Mouse (Mus musculus): ENCODE results near the gene Adam8.

The Adam8 gene

DNA sequence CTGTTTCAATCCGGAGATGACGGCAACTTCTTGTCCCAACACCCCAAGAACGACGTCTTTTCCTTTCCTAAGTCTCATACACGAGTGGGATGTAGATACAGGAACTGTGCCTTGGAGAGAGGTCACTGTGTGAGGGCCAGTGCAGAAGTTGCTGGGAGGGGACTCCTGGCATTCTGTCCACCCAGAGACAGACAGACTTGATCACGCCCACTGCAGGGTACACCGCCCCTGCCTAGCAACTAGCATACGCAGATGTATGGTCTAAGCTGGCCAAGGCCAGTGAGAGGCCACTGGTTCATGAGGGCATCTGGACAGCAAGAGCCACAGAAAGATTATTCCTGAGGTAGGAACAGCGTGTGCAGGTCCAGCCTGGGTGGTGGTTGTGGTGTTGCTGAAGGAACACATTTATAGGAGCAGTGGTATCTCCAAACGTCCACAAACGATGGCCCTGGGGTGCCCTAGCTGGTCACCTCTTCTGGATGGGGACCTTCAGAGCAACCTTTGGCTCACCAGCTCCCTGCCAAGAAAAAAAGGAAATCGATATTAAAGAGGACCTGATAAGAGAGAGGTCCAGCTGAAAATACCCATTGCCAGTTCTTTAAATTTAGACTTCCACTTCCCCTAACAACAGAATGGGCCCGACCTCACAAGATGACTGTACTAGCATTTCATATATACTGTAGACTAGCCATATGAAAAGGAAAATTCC lies 13.2 kb downstream of the Adam8 start:
- no peak for DNase-seq (ENCODE audit: low read depth, low spot score)

DNA sequence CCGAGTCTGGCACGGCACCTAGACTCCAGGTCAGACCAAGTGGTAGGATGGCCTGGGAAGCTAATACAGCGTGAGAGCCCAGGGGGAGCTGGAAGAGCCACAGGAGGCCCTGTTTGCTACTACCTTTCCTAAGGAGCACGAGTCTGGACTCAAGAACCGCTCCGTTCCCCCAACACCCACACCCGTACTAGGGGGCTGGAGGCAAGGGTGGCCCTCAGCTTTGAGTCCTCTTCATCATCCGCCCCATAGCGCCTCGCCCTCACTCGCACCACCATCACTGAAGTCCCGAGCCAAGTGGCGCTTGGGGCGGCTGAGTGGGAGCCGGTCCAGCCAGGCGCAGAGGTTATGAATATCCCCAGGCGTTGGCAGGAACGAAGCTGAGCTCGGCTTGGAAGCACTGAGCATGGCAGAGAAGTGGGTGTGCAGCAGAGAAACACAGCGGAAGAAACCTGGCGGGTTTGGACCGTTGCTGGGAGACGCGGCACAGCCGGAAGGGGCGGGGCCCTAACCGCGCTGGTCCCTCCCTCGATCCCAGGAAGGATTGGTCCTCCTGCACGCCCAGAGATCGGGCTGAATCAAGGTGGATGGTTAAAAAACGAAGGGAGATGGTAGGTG lies 14.0 kb downstream of the Adam8 start, which contains the start of gene 6430531B16Rik:
6430531B16Rik (minus strand) TSS at position 478 of the 615 bp plus-strand sequence.
- peak; percentile 79 for DNase-seq (ENCODE audit: low read depth, low spot score)

DNA sequence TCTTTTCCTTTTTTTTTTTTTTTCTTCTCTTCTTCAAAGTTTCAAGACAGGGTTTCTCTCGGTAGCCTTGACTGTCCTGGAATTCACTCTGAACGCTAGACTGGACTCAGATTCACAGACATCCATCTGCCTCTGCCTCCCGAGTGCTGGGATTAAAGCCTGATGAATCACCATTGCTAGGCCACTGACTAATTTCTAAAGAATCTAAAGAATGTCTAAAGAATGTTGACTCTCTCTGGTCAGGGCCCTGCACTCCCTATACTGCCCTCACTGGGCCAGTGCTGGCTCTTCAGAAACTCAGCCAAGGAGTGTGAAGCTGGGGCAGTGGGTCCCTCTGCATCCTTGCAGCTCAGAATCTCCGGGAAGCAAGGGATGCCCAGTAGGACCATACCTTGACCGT lies 16.9 kb downstream of the Adam8 start:
- DNase-seq (ENCODE audit: low read depth, low spot score) = no peak

DNA sequence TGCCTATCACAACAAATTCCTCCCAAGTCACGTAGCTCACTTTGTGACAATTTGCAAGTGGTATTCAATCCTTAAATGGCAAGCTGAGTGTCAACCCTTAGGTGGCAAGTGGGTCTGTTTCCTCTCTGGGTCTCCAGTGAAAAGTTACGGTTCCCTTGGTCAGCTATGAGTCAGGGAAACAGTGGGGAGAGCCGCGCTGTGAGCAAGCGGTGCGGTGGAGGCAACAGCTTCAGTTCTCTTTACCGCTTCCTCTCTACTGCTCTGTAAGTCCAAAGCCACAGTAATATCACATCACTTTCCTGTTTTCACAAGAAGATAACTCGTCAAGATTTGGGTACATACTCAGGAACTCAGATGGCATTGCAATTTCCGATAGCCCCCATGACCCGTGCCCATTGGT lies 18.1 kb downstream of the Adam8 start:
- DNase-seq (ENCODE audit: low read depth, low spot score) = no peak

DNA sequence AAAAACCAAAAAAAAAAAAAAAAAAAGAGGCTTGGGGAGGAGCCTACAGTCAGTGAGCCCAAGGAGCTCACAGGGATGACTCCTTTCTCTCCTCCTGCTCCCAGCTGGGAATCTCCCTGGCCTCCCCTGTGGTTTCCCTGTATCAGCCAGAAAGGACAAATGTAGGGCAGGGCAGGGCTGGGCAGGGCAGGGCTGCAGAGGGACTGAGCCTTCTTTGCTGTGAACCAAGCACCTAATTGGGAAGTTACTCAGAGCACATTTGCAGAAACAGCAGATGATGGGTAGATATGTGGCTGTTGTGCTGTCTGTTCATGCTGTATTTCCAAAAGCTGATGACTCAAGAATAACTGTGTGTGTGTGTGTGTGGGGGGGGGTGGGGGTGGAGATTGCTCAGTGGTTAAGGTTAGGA lies 19.4 kb downstream of the Adam8 start:
- no peak for DNase-seq (ENCODE audit: low read depth, low spot score)

DNA sequence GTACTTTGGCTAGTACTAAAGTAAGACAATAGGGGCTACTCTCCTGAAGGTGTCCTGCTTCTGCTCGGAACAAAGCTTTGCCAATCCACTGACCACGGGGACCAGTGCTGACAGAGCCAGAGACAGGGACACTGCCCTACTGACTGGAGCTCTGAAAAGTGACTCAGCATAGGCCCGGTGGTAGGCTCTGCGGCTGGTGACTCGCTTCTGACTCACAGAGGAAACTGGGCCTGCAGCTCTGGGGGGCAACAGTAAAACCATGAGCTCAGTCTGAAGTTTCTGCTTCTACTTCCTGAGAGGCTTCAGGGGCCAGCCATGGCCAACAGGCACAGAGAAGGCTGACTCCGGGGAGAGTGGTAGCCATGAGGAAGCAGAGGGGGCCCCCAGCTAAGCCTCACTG lies 20.9 kb downstream of the Adam8 start:
- DNase-seq (ENCODE audit: low read depth, low spot score) = no peak

DNA sequence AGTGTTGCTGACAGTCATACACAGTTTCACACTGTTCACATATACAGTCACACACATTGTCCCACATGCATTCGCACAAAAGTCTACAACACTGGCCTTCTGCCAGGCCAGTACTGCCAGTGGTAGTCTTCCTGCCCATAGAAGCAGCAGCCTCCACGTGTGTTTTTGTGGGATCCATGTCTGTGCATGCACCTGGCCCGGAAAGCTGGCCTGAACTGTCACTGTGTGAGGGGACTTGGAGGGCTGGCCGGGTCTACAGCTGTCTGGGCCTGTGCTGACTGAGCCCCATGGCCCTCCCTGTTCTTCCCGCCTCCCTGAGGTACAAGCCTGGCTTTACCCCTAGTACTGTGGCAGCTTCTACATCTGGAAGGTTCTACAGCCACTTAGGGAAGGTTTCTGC lies 21.4 kb downstream of the Adam8 start:
- no peak for DNase-seq (ENCODE audit: low read depth, low spot score)

DNA sequence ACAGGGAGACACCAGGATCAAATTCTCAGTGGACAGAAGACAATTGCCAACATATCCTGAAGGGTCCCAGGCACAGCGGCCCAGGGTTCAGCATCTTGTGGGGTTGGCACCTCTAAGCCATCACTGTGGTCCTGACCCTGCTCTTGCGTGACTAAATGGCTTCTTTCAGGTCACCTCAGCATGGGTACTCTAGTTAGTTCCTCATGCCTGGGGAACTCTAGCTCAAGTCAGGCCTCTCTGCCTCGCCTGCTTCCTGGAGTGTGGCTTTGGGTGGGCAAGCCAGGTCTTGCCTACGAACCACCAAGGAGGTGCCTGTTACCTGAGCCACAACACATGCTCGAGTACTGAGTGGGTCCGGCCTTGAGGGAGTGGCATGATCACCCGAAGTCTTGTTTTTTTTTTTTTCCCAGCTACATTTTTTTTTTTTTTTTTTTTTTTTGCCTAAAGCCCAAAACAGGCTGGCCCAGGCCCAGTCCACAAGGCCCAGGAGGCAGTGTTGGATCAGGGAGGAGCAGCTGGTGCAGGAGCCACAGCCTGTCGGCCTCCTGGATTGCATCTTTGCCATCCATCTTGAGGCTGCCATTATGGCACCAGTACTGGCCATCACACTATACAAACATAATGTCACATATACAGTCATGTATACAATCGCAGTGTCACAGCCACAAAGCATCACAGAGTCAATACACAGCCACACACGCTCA lies 22.0 kb downstream of the Adam8 start:
- DNase-seq (ENCODE audit: low read depth, low spot score) = no peak

DNA sequence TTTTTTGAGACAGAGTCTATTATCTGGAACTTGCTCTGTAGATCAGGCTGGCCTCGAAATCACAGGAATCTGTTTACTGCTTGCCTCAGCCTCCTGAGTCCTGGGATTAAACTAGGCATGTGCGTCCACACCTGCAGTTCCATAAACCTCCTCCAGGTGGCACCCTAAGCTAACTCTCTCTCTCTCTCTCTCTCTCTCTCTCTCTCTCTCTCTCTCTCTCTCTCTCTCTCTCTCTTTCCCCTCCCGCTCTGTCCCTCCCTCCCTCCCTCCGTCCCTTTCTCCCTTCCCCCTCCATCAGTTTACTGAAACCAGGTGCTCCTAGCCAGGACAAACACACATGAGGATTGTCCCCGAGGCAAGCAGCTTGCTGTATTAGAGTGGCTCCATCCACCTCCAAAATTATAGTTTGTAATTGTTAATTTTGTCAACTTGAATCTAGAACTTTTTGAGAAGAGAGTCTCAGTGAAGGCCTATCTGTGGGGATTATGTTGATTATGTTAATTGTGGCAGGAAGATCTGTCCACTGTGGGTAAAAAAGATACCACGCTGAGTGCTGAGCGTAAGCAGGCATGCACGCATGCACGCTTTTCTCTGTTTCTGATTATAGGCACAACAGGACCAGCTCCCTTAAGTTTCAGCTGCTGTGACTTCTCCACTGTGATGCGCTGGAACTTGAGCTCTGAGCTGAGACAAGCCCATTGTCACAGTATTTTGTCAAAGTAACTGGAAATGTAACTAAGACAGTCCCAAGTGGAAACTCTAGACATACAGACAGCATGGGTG lies 22.8 kb downstream of the Adam8 start:
- peak; percentile 91 for DNase-seq (ENCODE audit: low read depth, low spot score)

DNA sequence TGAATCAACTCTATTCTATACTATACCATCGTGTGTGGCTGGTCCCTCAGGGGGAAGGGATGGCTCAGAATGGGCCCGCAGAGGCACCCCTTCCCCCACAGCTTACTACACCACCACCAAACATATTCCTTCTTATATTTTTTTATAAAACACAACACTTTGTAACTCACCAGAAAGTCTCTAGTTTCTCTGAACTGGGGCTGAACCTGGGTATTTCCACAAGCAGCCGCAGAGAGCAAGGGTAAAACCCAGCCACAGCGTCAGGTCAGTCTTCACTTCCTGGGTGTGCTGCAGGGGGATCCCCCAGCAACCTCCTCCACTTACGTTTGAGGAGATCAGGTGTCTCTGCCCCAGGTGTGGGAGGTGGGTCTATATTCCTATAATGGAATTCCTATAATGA lies 23.9 kb downstream of the Adam8 start:
- DNase-seq (ENCODE audit: low read depth, low spot score) = no peak

DNA sequence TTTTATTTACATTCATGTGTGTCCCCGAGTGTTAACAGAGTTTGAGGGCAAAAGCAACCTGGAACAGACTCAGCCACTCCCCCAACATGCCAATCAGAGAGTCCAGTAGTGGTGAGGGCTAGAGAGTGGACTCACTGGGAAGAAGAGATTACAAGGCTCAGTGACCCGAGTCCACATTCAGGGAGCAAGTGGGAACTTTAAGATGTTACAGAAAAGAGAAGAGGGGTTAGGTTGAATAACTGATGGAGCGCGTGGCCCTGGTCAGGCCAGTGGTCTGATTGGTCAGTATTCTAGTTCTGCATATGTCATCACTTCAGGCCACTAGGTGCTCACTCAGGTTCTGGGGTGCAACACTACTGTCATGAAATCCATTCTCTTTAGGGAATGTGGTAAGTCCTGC lies 25.2 kb downstream of the Adam8 start:
- no peak for DNase-seq (ENCODE audit: low read depth, low spot score)

DNA sequence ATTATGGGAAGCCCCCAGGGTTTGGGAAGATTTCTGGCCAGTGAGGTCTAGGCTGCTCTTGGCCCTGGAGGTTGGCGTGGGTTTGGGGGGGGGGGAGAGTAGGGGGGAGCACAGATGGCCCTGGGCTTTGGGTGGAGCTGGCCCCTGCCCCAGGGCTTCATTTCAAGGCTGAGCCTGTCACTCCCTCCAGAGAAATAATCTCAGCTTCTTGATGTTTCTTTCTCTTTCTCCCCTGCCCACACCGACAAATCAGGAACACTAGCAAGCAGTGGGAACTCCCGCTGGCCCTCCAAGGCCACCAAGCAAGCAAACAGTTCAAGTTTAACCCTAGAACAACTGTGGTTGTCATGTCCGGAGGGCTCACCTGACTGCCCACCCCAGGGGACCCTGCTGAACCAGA lies 28.5 kb downstream of the Adam8 start:
- DNase-seq (ENCODE audit: low read depth, low spot score) = no peak

DNA sequence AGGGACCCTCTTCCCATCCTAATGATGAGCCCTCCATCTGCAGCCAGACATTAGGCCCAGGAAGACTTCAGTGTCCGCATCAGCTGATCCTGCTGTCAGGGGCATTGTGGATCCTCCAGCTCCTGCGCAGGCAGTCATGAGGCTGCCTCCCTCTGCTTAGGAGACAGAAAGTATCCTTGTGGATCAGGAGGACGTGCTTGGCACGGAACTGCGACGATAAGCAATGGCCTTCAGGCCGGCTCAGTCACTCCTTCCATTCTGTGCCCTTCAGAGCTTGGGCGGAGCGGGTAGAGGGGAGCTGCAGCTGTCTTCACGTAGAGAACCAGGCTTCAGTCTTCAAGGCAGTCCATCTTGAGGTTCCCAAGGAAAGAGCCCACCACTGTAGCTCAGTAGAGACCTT lies 31.2 kb downstream of the Adam8 start:
- DNase-seq (ENCODE audit: low read depth, low spot score) = no peak

DNA sequence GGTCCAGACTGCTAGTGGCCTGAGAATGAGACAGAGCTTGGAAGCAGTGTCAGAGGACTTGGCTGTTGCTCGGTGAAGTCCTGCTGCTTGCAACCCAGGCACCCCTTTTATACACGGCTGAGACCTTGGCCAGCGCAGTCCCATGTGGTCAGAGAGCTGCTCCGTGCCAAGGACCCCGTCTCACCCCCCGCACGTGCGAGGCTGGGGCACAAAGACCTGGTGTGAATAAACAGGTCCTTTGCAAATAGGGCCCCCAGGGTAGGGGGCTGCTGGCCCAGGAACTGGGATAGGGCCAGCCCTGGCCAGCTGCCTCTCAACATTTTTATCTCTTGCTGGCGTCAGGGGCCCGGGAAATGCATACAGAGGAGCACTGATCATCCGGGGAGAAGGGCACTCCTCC lies 34.4 kb downstream of the Adam8 start:
- no peak for DNase-seq (ENCODE audit: low read depth, low spot score)

DNA sequence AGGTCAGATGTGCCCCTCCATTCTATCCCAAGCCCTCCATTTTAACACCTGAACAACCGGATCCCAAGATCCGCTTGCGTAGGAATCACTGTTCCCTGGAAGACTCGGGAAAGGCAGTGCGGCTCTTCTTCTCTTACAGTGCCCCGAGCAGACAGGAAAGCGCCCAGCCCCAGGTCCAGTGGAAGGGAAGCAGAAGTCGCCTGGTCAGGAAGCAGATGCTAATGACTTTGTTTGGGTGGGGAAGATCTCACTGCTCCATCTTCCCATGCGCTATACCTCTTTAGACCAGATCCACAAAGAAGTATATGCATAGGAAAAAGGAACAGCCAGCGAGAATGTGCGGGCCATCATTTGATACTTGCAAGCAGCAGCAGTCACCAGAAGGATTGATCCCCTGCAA lies 34.9 kb downstream of the Adam8 start:
- DNase-seq (ENCODE audit: low read depth, low spot score) = no peak

DNA sequence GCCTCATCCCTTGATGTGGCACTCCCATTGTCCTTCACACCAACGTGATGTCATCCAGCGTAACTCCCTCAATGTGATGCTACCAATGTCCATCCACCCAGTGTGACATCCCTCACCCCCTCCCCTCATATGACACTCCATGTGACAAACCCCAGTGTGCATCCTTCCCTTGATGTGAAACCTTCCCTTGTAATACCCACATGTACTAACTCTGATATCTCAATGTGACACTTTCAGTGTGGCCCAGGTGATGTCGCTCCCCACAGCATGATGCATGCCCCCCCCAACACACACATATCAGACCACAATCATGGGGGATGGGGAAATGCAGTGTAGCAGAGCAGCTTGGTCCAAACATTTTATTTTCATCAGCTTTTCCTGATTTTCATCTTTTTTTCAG lies 35.7 kb downstream of the Adam8 start:
- DNase-seq (ENCODE audit: low read depth, low spot score) = no peak

DNA sequence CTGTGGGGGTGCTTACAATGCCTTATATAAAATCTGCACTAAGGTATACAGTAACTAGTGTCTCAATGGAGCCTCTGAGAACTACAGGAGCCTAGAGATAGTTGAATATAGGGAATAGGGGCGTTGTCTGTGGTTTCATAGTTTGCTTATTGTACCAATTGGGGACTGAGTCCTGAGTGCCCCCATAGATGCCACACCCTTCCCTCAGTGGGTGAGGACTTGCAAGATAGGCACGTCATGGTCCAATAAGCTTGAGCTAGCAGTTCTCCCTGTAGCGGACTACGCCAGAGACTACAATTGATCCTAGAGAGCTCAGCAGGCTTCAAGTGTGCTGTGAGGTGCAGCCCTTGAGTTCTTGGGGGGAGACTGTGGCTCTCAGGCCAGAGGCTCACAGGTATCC lies 36.9 kb downstream of the Adam8 start:
- no peak for DNase-seq (ENCODE audit: low read depth, low spot score)

DNA sequence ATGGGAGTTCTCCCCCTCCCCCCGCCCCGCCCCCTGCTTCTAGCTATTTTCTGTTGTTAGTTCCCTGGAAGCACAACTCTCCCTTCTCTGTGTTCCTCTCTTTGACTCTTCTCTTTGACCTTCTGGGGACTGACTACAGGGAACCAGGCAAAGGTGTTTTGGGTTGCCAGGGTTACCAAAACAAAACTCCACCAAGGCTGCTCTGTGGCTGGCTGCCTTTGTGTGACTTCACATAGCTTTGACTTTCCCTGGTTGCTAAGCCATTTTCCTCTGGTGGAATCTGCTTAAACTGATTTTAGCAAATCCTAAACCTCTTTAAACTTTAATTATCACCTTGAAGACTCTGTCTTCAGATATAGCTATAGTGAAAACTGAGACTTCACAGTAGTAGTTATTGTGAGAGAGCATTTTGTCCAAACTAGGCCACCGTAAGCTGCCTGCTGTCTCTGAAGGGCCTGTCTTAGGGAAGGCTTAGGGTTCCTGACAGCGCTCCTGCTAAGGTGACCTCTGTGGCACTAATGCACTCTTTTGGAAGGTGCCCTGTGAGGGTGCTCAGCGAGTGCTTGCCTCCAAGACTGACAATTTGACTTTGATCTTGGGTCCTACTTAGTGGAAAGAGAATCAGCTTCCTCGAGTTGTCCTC lies 40.2 kb downstream of the Adam8 start:
- no peak for DNase-seq (ENCODE audit: low read depth, low spot score)

DNA sequence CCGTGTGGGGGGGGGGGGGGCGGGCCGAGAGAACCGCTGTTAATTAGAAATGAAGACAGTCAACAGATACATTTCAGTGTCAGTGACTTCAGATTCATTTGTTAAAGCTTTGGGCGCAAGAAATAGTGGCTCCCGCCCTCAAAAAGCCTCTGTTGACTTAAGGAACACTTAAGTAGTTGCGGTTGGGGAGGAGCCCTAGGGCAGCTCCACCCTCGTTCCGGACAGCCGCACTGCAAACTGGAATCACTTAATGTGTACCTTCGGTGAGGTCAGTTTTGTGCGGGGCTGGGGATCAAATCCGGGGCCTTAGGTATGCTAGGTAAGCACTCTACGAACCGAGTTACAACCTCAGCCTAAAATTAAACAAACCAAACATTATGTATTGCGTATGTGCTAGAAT lies 41.3 kb downstream of the Adam8 start:
- no peak for DNase-seq (ENCODE audit: low read depth, low spot score)

DNA sequence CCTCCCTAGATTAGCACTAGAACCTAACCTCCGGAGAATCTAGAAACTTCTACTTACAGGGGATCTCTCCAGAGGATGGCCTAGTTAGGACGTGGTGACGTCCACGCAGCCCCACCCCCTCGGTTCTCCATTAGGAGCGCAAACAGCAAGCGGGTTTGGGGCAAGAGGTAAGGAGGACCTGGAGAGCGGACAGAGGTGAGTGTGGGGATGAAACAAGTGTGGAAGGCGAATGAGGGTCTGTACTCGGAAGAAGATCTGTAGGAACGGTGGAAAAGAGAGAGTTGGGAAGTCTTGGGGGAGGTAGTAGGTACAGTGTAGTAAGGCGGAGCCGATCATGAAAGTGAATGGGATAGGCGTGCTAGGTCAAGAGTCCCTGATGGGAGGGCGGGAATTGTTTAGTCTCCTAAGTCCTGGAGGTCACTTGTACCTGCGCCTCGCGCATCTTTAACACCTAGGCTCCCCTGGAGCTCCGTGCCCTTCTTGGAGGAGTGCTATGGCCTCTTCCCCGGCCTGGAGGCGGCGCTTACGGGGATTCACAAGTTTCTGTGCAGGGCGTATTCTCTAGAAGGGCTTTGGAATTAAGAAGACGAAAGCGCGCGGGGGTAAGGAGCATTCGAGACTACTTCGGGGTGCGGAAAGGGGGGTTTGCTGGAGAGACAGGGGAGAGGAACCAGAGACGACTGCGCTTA lies 41.9 kb downstream of the Adam8 start:
- DNase-seq (ENCODE audit: low read depth, low spot score) = peak; percentile 35

DNA sequence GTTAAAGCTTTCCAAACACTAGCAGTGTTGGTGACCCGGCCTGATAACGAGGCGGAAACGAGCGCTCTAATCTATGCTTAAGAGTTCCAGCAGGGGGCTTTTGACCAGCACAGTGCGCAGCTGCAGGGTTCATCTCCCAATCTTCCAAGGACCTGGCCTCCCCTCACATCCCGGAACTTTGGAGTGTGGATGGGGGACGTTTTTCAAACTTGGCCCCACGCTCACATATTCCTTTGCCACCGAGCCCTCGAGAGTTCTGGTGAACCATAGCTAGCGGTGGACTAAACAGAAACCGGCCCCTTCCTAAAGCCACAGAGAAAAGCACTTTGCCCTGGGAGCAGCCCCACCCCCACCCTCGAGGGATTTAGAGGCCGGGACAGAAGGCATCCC lies 42.5 kb downstream of the Adam8 start:
- DNase-seq (ENCODE audit: low read depth, low spot score) = peak; percentile 49
